Mouse (Mus musculus): ENCODE results near the gene Dnah12. TPM values are rescaled to one million over a fixed set of nuclear protein-coding genes. Genes with fewer than 3 reads are reported as not detected.

The Dnah12 gene
- polyA plus RNA-seq, 1 experiment = not detected

GRCm38 (mm10) chr14:26923702-26924421, 230.8 kb downstream of the Dnah12 start:
- TF ChIP-seq TAL1 (IDR thresholded peaks at IDR 0.05; ENCODE audit: low read length) = no peak
- no peak for TF ChIP-seq GATA1 (IDR thresholded peaks at IDR 0.05; ENCODE audit: low read length)

GRCm38 (mm10) chr14:26934891-26935290, 241.8 kb downstream of the Dnah12 start:
- Histone ChIP-seq H3K27me3 (ENCODE audit: control insufficient read depth) (no peaks in the 10 kb centered on the region), H3K4me3 (replicated peaks) (no peak overlapping the region), H3K9me3 (ENCODE audit: control insufficient read depth, low read length) (no peaks in the 10 kb centered on the region), H3K4me1 (ENCODE audit: control insufficient read depth) (no peaks in the 10 kb centered on the region), H3K36me3 (ENCODE audit: control insufficient read depth) (no peaks in the 10 kb centered on the region; the same call in 1 of the 2 replicates)
- TF ChIP-seq GATA1 (IDR thresholded peaks at IDR 0.05; ENCODE audit: low read length) = no peak
- no peak for TF ChIP-seq TAL1 (IDR thresholded peaks at IDR 0.05; ENCODE audit: low read length)

More at GRCm38 (mm10) chr14:26923702-26924421, 230.8 kb downstream of the Dnah12 start:
- Histone ChIP-seq H3K9me3 (ENCODE audit: control insufficient read depth, low read length) (no peaks in the 10 kb centered on the region), H3K36me3 (ENCODE audit: control insufficient read depth) (peaks cover 3% of the 10 kb centered on the region; the same call in 1 of the 2 replicates), H3K27me3 (ENCODE audit: control insufficient read depth) (no peaks in the 10 kb centered on the region), H3K4me1 (ENCODE audit: control insufficient read depth) (no peaks in the 10 kb centered on the region), H3K4me3 (replicated peaks) (no peak overlapping the region)

- TF ChIP-seq GATA1 (IDR thresholded peaks at IDR 0.05; ENCODE audit: low read length) (no peak), TAL1 (IDR thresholded peaks at IDR 0.05; ENCODE audit: low read length) (no peak)
- Histone ChIP-seq H3K27me3 (ENCODE audit: control insufficient read depth) (no peaks in the 10 kb centered on the region), H3K4me3 (replicated peaks) (no peak overlapping the region), H3K36me3 (ENCODE audit: control insufficient read depth) (no peaks in the 10 kb centered on the region; the same call in 1 of the 2 replicates), H3K9me3 (ENCODE audit: control insufficient read depth, low read length) (no peaks in the 10 kb centered on the region), H3K4me1 (ENCODE audit: control insufficient read depth) (no peaks in the 10 kb centered on the region)
Observed at GRCm38 (mm10) chr14:26935558-26935957, 242.5 kb downstream of the Dnah12 start.

Other genes with a start within 250 kb of the Dnah12 start
- gene Slmap, start 158.3 kb upstream of the Dnah12 start, polyA plus RNA-seq (2012) = 0.25 and 0.36 TPM in 2 replicates
- gene Dennd6a, start 119.4 kb upstream of the Dnah12 start, polyA plus RNA-seq (2012) = 0.10 and 0.22 TPM in 2 replicates
- 8.4 TPM in 2 replicates for gene Arf4, start 55.2 kb upstream of the Dnah12 start, polyA plus RNA-seq (2012)
- 0.48 and 0.49 TPM in 2 replicates for gene Pde12, start 23.4 kb upstream of the Dnah12 start, polyA plus RNA-seq (2012)
- not detected in 2 replicates for gene Asb14, start 201.3 kb downstream of the Dnah12 start, polyA plus RNA-seq (2012)